8 mouse cellular contexts compared by ENCODE assay signal in the genomic region with DNA sequence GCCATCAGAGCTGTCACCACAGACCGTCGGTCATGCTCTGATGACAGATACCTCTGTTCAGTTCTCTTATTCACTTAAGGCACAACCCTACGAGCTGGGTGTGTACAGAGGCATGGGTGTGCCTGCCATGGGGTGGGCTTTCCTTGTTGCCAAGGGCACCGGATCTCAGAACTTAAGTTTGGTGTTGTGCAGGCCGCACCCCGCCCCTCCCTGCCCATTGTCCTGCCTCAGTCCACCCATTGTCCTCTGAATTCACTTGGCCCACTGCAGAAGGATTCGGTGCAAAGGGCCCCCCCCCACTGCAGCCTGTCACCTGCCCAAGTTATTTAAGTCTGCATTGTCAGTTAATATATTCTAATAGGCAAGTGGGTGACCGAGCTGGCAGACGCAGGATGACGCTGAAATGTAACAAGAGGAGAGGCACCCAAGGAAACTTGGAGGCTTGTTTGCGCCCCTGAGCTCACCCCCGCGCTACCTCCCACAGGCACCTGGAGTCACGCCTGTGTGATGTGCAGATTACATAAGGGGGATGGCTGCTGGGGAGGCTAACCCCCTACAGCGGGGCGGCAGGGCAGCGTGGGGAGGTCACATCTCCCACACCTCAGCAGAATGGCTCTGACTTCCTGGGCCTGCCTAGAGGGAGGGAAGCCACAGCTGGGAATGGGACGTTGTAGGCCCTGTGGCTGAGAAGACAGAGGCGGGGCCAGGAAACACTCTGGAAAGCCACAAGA. TPM values are rescaled to one million over a fixed set of nuclear protein-coding genes. Genes with fewer than 3 reads are reported as not detected.
DNase-seq lines count a peak whose midpoint lies in the region; ATAC-seq lines count a peak whose summit lies in the region.

No protein-coding gene starts in this region.

- H3K27me3 ChIP-seq in limb, embryonic 10.5 days (ENCODE audit: low read depth, poor library complexity, severe bottlenecking) = peaks cover 41% of the 10 kb centered on the region

- no peaks in the 10 kb centered on the region for H3K9me3 ChIP-seq in limb, embryonic 10.5 days (replicated peaks)

- no peak for ATAC-seq in megakaryocyte-erythroid progenitor cell, adult 5-6 weeks (replicated peaks; ENCODE audit: low FRiP score, low TSS enrichment, poor library complexity, severe bottlenecking)

- H3K4me3 ChIP-seq in limb, embryonic 10.5 days = no peak overlapping the region

- DNase-seq in frontal cortex, adult 2 months (ENCODE audit: extremely low spot score in 1 of 2, low spot score in 1 of 2) = peak; percentile 53 to 79
- DNase-seq in frontal cortex, postnatal 14 days (ENCODE audit: low spot score in 2 of 2) = no peak
- DNase-seq in right cerebral cortex, postnatal 25 days = peak; percentile 72
- no peak for DNase-seq in right cerebral cortex, postnatal 14 days
- DNase-seq in limb, embryonic 10.5 days (ENCODE audit: low spot score) = no peak
- DNase-seq in cerebellum, postnatal 36 days = no peak
- no peak for DNase-seq in cerebellum, adult 9-10 months

- H3K27ac ChIP-seq in limb, embryonic 10.5 days = 0 out of 2 replicates have a peak overlapping the region, but pooled peaks have one; percentile 5

- no peaks in the 10 kb centered on the region for H3K36me3 ChIP-seq in limb, embryonic 10.5 days

- H3K4me1 ChIP-seq in limb, embryonic 10.5 days = peaks cover 80% of the 10 kb centered on the region

- 59% methylated on average over 19 of the region's 19 CpGs for WGBS in limb, embryonic 10.5 days

RNA-seq across cellular contexts. Expression of a gene that starts 4.6 kb away (rescaled TPM):
- 229 and 240 TPM in 2 replicates for polyA plus RNA-seq in frontal cortex, adult 2 months (2012; rRNA removed)
- polyA plus RNA-seq in limb, embryonic 10.5 days (2016; fragmentation: Nextera tagmentation; extraction: Ambion mirVana) = 13.3 and 13.8 TPM in 2 replicates
- 1.0 and 2.3 TPM in 2 replicates for total RNA-seq in megakaryocyte-erythroid progenitor cell, adult 5-6 weeks (2014; fragmentation: Nextera tagmentation)
- 1.5 and 17.7 TPM in 2 replicates for total RNA-seq in megakaryocyte-erythroid progenitor cell, adult 5-6 weeks (2017)

RNA-seq across cellular contexts. Expression of a gene that starts 24.7 kb away (rescaled TPM):
- polyA plus RNA-seq in frontal cortex, adult 2 months (2012; rRNA removed) = 42.3 and 45.3 TPM in 2 replicates
- polyA plus RNA-seq in limb, embryonic 10.5 days (2016; fragmentation: Nextera tagmentation; extraction: Ambion mirVana) = 123 and 127 TPM in 2 replicates
- 13.6 and 25.2 TPM in 2 replicates for total RNA-seq in megakaryocyte-erythroid progenitor cell, adult 5-6 weeks (2014; fragmentation: Nextera tagmentation)
- 17.7 and 92.3 TPM in 2 replicates for total RNA-seq in megakaryocyte-erythroid progenitor cell, adult 5-6 weeks (2017)

Comparison
In these comparisons a context has a peak if more than half of its experiments do, and no peak if none do; other contexts are left out.
1. DNase-seq: peak in frontal cortex, adult 2 months (2 of 2) and right cerebral cortex, postnatal 25 days (single experiment); none in frontal cortex, postnatal 14 days (0 of 2), right cerebral cortex, postnatal 14 days (single experiment), limb, embryonic 10.5 days (single experiment), cerebellum, postnatal 36 days (0 of 2) and cerebellum, adult 9-10 months (single experiment).
2. RNA of a gene that starts 4.6 kb away (polyA plus RNA-seq): 229 to 240 TPM in frontal cortex, adult 2 months; 13.3 to 13.8 TPM in limb, embryonic 10.5 days; every median in the first group is over 10 times any median in the second.